Mouse (Mus musculus) bone marrow, adult 2 months (tissue): ENCODE data around the gene Stap1. TPM values are rescaled to one million over a fixed set of nuclear protein-coding genes. Genes with fewer than 3 reads are reported as not detected.

Experiments used
- H3K27ac ChIP-seq: fragments of 200-500 bp; 2 replicates; pipeline ENCODE4 v1.5.1; 2012; ENCODE audit warnings: low read depth, mild to moderate bottlenecking, control low read depth, inconsistent platforms, low read length; ENCODE audit not compliant: control insufficient read depth, poor library complexity, insufficient read depth
- H3K4me1 ChIP-seq: fragments of 200-500 bp; 2 replicates; pipeline ENCODE4 v1.6.1; 2011; ENCODE audit warnings: low read length; ENCODE audit not compliant: control insufficient read depth, insufficient read depth
- H3K4me3 ChIP-seq: fragments of 200-500 bp; replicated peaks from 2 replicates; pipeline ENCODE3; 2011; ENCODE audit warnings: mild to moderate bottlenecking, low read depth, low read length, control low read depth; ENCODE audit not compliant: control insufficient read depth
- CTCF ChIP-seq: fragments of 200-500 bp; IDR thresholded peaks from 2 replicates; pipeline ENCODE4 v1.5.1; 2011; ENCODE audit warnings: low read length, control low read depth; ENCODE audit not compliant: control insufficient read depth, insufficient read depth
- POLR2A ChIP-seq: fragments of 200-500 bp; IDR thresholded peaks from 2 replicates; pipeline ENCODE4 v1.6.1; 2011; ENCODE audit warnings: low read depth, mild to moderate bottlenecking, control low read depth, low read length, borderline replicate concordance; ENCODE audit not compliant: control insufficient read depth
- WGBS: fragments of 180-500 bp; shearing (Covaris S2); methylation state at CpG from one replicate; pipeline ENCODE4 v1.1.7; 2018; 5-methylcytosine and 5-hydroxymethylcytosine counted together
- polyA plus RNA-seq: library from polyadenylated mRNA; stranded (reverse); fragments of >200 nt; gene quantifications from 2 replicates; pipeline ENCODE4 v1.2.4, GENCODE M21; 2011; ENCODE audit warnings: low replicate concordance; ENCODE audit not compliant: missing spikeins, insufficient read depth, insufficient read length

Gene Stap1
- polyA plus RNA-seq, 1 experiment: 30.1 TPM

DNA sequence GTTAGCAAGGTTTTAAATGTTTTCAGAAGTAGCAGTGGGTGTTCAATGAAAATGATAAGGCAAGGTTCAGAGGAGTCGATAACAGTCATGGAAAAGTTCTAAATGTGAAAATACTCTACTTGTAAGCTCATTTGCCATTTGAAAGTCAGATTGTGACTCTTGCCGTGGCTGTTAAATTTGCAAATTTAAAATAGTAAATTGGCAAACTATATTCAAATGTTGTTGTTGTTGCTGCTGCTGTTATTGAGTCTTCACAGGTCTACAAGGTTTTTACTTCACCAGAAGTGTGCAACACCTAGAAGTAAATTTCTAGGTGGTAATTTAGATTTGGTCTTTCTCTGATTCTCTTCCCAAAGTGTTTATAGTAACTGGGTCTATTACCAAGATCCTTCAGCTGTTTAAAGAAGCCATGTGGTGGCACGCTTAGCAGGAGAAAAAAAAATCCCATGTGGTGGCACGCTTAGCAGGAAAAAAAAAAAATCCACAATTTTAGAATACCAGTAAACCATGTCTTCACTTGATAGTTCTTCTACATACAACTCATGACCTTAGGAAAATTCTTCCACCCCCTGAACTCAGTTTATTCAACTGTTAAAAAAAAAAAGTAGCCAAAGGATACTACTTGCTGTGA, 1.3 kb downstream of the Stap1 start:
- TF ChIP-seq CTCF (no peak), POLR2A (no peak)
- Histone ChIP-seq H3K27ac (no peak overlapping the region), H3K4me3 (peak overlapping the region; percentile 40), H3K4me1 (peaks cover 4% of the 10 kb centered on the region)
- WGBS: 2% methylated on average over 4 of the region's 4 CpGs

DNA sequence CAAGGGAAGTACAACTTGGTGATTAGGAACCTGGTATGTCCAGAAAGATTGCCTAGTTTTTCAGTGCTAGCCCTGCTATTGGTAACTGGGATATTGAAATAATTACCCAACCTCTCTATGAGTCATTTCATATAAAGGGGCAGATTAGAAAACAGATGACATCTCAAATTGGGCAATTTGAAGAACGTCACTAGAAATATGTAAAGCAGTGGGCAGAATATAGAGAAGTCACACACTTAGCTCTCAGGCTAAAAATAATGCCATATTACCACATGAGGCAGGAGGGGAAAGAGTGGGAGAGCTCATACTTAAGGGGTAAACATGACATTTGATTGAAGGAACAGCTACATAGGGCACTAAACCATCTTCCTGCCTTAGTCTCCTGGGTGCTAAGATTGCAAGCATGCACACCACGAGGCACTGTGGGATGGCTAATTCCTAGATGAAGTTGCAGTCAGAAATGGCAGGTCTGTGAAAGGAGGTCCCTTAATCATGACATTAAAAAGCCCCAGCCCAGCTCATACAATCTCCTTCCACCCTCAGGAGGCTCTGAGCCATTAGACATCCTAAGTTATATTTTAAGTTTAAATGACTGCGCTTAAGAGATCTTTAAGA, 7.3 kb downstream of the Stap1 start:
- no peak for TF ChIP-seq POLR2A
- no peak for TF ChIP-seq CTCF
- Histone ChIP-seq H3K27ac (peak overlapping the region; percentile 22; the same call in 1 of the 2 replicates), H3K4me1 (peaks cover 3% of the 10 kb centered on the region), H3K4me3 (no peak overlapping the region)
- 37% methylated on average over 3 of the region's 3 CpGs for WGBS

DNA sequence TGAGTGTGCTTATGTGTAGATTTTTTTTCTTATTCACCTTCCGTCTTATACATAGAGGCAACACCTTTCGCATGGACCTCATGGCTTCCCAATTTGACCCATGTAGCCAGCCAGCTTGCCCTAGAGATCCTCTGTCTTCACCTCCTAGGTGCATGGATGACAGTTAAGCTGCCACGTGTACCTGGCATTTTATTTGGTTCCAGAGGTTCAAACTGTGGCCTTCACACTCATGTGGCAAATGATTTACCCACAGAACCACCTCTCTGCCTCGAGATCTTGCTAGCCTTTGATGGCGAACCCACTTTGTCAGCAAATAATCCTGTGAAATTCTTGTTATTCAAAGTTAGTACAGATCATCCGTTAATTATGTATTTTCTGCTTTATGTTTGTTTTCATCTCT, 12.4 kb downstream of the Stap1 start:
- no peak overlapping the region for H3K4me3 ChIP-seq
- H3K4me1 ChIP-seq: no peaks in the 10 kb centered on the region; the same call in 1 of the 2 replicates
- TF ChIP-seq CTCF (no peak), POLR2A (no peak)
- no peak overlapping the region for H3K27ac ChIP-seq
- 84% methylated on average over 6 of the region's 6 CpGs for WGBS

DNA sequence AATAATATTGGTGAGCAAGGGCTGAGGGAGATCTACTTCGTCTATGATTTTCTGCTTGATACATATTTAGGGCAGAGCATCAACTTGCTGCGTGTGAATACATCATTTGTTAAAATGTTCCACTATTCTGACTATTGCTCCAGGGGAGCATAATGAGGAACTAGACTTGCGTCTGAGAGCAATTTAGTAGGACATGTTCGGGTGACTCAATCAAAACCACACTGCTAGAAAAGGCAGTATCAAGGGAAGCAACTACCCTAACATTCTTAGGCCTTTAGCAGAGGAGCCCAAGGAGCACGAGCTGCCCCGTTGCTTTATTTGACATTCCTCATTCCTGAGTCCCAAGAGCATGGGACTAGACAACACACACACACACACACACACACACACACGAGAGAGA, 13.4 kb downstream of the Stap1 start:
- Histone ChIP-seq H3K4me1 (no peaks in the 10 kb centered on the region; the same call in 1 of the 2 replicates), H3K4me3 (no peak overlapping the region), H3K27ac (peak overlapping the region; percentile 39; the same call in 1 of the 2 replicates)
- TF ChIP-seq POLR2A (no peak), CTCF (no peak)
- WGBS: 28% methylated on average over 7 of the region's 7 CpGs

DNA sequence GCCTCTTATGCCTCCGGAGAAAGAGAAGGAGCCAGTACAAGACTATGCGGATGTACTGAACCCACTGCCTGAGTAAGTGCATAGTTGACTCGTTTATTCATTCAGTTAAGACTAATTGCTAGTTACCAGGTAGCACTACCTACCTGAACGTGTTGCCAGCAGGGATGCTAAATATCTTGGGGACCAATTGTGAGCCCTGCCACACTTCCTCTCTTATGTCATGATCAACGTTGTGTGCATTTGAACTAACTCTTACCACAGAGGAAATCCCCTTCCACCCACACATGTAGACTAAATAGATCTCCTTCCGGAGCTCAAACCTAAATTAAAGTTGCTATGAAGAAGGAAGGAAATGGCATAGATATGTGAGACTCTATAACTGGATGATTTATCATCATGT, 15.2 kb downstream of the Stap1 start:
- WGBS: 20% methylated on average over 6 of the region's 6 CpGs
- H3K4me3 ChIP-seq: no peak overlapping the region
- H3K4me1 ChIP-seq: no peaks in the 10 kb centered on the region; the same call in 1 of the 2 replicates
- TF ChIP-seq POLR2A (no peak), CTCF (no peak)
- H3K27ac ChIP-seq: no peak overlapping the region; the same call in 1 of the 2 replicates

DNA sequence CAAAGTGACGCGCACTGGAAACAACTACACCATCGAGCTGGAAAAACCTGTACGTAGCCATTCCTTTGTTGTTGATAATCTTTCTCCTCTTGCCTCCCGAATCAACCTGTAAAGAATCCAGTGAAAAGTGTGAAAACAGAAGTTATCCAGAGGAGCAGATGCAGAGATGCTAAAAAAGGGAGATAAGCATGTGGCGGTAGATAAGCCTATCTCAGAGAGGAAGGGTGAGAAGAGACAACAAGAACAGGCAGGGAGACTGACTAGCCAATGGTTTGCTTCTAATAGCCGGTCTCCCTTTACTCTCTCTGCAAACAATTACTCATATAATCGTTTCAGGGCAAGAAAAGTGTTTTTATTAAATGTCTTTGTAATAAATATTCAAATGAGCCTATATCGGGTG, 23.2 kb downstream of the Stap1 start:
- H3K4me3 ChIP-seq: no peak overlapping the region

DNA sequence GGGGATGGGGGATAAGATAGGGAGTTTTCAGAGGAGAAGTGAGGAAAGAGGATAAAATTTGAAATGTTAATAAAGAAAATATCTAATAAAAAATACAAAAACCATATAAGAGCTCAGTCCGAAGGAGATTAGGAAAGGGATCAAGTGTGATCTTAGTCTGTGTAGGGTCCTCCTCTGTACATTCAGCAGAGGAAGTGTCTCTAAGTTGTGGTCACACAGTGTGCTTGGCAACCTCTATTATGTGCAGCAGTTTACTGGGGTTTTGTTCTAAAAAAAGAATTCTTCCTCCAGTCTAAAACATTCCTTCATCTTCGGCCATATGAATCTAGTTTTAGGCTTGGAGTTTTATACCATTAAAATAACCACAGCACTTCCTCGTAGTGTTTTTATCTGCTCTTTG, 27.4 kb downstream of the Stap1 start:
- no peak for TF ChIP-seq CTCF
- TF ChIP-seq POLR2A: no peak
- WGBS: 7% methylated on average over 3 of the region's 3 CpGs
- Histone ChIP-seq H3K27ac (no peak overlapping the region), H3K4me3 (no peak overlapping the region), H3K4me1 (no peaks in the 10 kb centered on the region; the same call in none of the 2 replicates)

More for the DNA sequence above, 23.2 kb downstream of the Stap1 start:
- 78% methylated on average over 9 of the region's 9 CpGs for WGBS
- Histone ChIP-seq H3K27ac (no peak overlapping the region), H3K4me1 (no peaks in the 10 kb centered on the region; the same call in none of the 2 replicates)
- TF ChIP-seq CTCF (no peak), POLR2A (no peak)

DNA sequence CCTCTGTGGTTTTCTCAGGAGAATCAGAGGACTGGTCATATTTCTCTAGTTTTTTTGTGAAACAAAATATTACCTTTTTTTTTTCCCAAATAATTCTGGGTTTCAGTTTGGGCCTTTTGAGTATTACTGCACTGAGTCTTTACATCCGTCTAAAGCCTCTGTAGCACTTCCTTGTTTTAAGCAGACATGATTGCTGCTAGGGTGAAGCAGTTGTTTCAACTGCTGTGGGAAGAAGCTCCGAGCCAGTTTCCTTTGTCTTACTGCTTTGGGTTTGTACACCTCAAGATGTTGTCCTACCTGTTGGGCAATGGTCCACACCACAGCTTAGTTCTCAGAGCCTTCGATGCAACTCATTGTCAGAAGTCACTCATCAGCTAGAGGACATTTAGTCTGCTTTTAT, 29.1 kb downstream of the Stap1 start:
- no peak for TF ChIP-seq CTCF
- no peak for TF ChIP-seq POLR2A
- Histone ChIP-seq H3K4me1 (no peaks in the 10 kb centered on the region; the same call in none of the 2 replicates), H3K4me3 (no peak overlapping the region), H3K27ac (no peak overlapping the region)
- WGBS: 30% methylated on average over 3 of the region's 3 CpGs
